Mouse (Mus musculus) layer of hippocampus, postnatal 14 days (tissue): Measurements from ENCODE around the gene Zfp952. TPM values are rescaled to one million over a fixed set of nuclear protein-coding genes. Genes with fewer than 3 reads are reported as not detected.

Source experiments
- total RNA-seq, 2 experiments: library from RNA; stranded (reverse); gene quantifications; 2 replicates each; pipeline ENCODE4 v1.2.3; 2021

Gene Zfp952
- total RNA-seq, 2 experiments from 2014 or later, result 18.6 to 19.2 TPM

Other genes starting within 250 kb of the Zfp952 start
- 10 to 100 TPM; 80.3 to 82.6 TPM for gene Zfp871, start 204.8 kb upstream of the Zfp952 start, total RNA-seq
- 10 to 100 TPM in 1 of 2 experiments, 1 to 10 TPM in 1; 7.9 to 10.4 TPM for gene Zfp811, start 183.2 kb upstream of the Zfp952 start, total RNA-seq
- 10 to 100 TPM; 23.0 to 26.0 TPM for gene Zfp799, start 162.9 kb upstream of the Zfp952 start, total RNA-seq
- 10 to 100 TPM in 1 of 2 experiments, 1 to 10 TPM in 1; 8.9 to 11.1 TPM for gene Zfp870, start 101.5 kb upstream of the Zfp952 start, total RNA-seq
- gene Cyp4f14, start 75.8 kb upstream of the Zfp952 start, total RNA-seq, result 1 to 10 TPM; 2.6 to 3.8 TPM
- gene Cyp4f13, start 45.7 kb upstream of the Zfp952 start, total RNA-seq, result 10 to 100 TPM; 22.6 to 25.2 TPM
- gene Zfp472, start 27.3 kb upstream of the Zfp952 start, total RNA-seq, result 1 to 10 TPM; 4.0 to 4.8 TPM
- 10 to 100 TPM; 18.6 to 20.3 TPM for gene Zfp763, start 40.3 kb downstream of the Zfp952 start, total RNA-seq
- gene 4921501E09Rik, start 74.9 kb downstream of the Zfp952 start, total RNA-seq, result not detected
- 10 to 100 TPM; 15.6 to 20.5 TPM for gene Zfp563, start 96.2 kb downstream of the Zfp952 start, total RNA-seq
- gene Morc2b, start 146.6 kb downstream of the Zfp952 start, total RNA-seq, result 1 to 10 TPM; 1.2 to 1.4 TPM
- gene Olfr55, start 175.3 kb downstream of the Zfp952 start, total RNA-seq, result not detected
- gene Olfr239, start 198.2 kb downstream of the Zfp952 start, total RNA-seq, result not detected
- under 1 TPM; 0.53 to 0.79 TPM for gene Olfr1564, start 228.6 kb downstream of the Zfp952 start, total RNA-seq